9 mouse cellular contexts compared by ENCODE assay signal in the genomic region with DNA sequence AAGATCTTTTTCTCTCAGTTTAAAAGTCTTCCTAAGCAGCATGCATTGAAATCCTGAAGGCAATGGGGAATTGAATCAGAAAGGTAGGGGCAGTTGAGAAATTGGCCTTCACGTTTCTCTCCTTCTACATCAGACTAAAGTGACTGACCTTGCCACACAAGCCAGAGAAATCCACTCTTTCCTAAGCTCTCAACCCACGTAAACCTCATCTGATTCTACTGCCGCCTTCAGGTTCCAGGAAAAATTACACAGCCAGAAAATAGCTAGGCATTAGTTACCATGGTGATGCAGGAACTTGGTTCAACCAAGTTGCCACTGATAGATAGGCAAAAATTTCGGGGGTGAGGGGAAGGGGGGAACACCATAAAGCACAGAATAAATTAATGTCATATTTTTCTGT. TPM values are rescaled to one million over a fixed set of nuclear protein-coding genes. Genes with fewer than 3 reads are reported as not detected.
A peak's percentile ranks its signal among the peaks of the same experiment; 100 is the strongest.
DNase-seq lines count a peak whose midpoint lies in the region; ATAC-seq and TF ChIP-seq lines count a peak whose summit lies in the region.
"Had no signal": no experiment of that assay in that cellular context is flagged by ENCODE, and none has a peak within 500 bp of the region (broad histone marks: within the 10 kb centered on the region; RNA-seq: fewer than 3 reads in every experiment).

No protein-coding gene starts in this region.

- intact Hi-C loops in heart, postnatal 10 days (cut with DNase I) = loop anchor here (5.0 kb wide), 1 partner anchor 169 kb away; no protein-coding TSS in a partner anchor

- H3K27me3 ChIP-seq in Patski = no peaks in the 10 kb centered on the region

- POLR2A ChIA-PET in Patski (lab: Charles Lee) = no interaction called here

- CTCF ChIA-PET in Patski (lab: Charles Lee) = interaction anchor here (0.8 to 1.1 kb wide), 7 partner anchors 9 to 172 kb away, joined by 3 to 6 read pairs (median 3); no protein-coding TSS in a partner anchor

- in situ Hi-C loops in Patski (cut with MboI; ENCODE audit: low pct_unique_long_range_greater_than_20kb) = no loop called here

- no peak for ATAC-seq in Patski

- TF ChIP-seq CTCF in Patski (IDR thresholded peaks at IDR 0.05) = peak; percentile 72

- peak; percentile 39 for DNase-seq in adrenal gland, postnatal 10 days
- DNase-seq in adrenal gland, postnatal 25 days = no peak
- peak; percentile 63 for DNase-seq in kidney, adult 9 months
- DNase-seq in kidney, postnatal 25 days = no peak
- no peak for DNase-seq in Patski (ENCODE audit: low read depth, low spot score)
- peak; percentile 46 to 66 for DNase-seq in heart, postnatal 10 days
- peak; percentile 31 for DNase-seq in naive thymus-derived CD4-positive, alpha-beta T cell, adult 2 months (ENCODE audit: low read depth)
- DNase-seq in thymus, postnatal 4 days = no peak

RNA-seq across cellular contexts. Expression of gene Lrp4, which starts 1.5 kb away (rescaled TPM):
- total RNA-seq in adrenal gland, postnatal 10 days (2021) = 1 to 10 TPM; 7.0 to 8.3 TPM
- 4.7 and 5.2 TPM in 2 replicates for total RNA-seq in adrenal gland, postnatal 25 days (2021)
- 3.4 TPM for polyA plus RNA-seq in Patski (2021)
- total RNA-seq in heart, postnatal 10 days (2021) = 10 to 100 TPM; 11.4 to 13.3 TPM
- polyA plus RNA-seq: erythroblast, embryonic 14.5 days had no signal

RNA-seq across cellular contexts. Expression of gene 1110051M20Rik, which starts 11.3 kb away (rescaled TPM):
- 10 to 100 TPM; 15.2 to 17.6 TPM for total RNA-seq in adrenal gland, postnatal 10 days (2021)
- 13.6 and 20.7 TPM in 2 replicates for total RNA-seq in adrenal gland, postnatal 25 days (2021)
- polyA plus RNA-seq in Patski (2021) = 15.1 TPM
- 10 to 100 TPM in 1 of 2 experiments, 1 to 10 TPM in 1; 9.5 to 12.9 TPM for total RNA-seq in heart, postnatal 10 days (2021)

Comparison
In these comparisons a context has a peak if more than half of its experiments do, and no peak if none do; other contexts are left out.
1. DNase-seq: peak in adrenal gland, postnatal 10 days (single experiment), kidney, adult 9 months (single experiment), heart, postnatal 10 days (2 of 2) and naive thymus-derived CD4-positive, alpha-beta T cell, adult 2 months (single experiment); none in adrenal gland, postnatal 25 days (single experiment), kidney, postnatal 25 days (0 of 2), Patski (single experiment) and thymus, postnatal 4 days (single experiment).